Mouse (Mus musculus) C2C12 (cell line): ENCODE measurements around the gene Prkcg.

Experiments used
- CEBPB ChIP-seq: IDR thresholded peaks from one replicate; pipeline ENCODE4 v1.6.1; 2011; ENCODE audit warnings: low read depth, mild to moderate bottlenecking, control low read depth, moderate library complexity
- CTCF ChIP-seq: IDR thresholded peaks from one replicate; pipeline ENCODE4 v1.5.1; 2011; ENCODE audit not compliant: control insufficient read depth, insufficient read depth, insufficient read length
- MYOD1 ChIP-seq: IDR thresholded peaks from one replicate; pipeline ENCODE4 v1.6.1; 2011; ENCODE audit warnings: low read depth; ENCODE audit not compliant: control insufficient read depth, insufficient read length
- USF1 ChIP-seq: IDR thresholded peaks from one replicate; pipeline ENCODE4 v1.6.1; 2011; ENCODE audit warnings: low read depth, mild to moderate bottlenecking, control low read depth, moderate library complexity

GRCm38 (mm10) chr7:3275455-3276170 is 13.4 kb upstream of the Prkcg start:
- no peak for TF ChIP-seq CTCF
- no peak for TF ChIP-seq MYOD1
- TF ChIP-seq CEBPB = peak; percentile 56
- no peak for TF ChIP-seq USF1
